In the genomic region with DNA sequence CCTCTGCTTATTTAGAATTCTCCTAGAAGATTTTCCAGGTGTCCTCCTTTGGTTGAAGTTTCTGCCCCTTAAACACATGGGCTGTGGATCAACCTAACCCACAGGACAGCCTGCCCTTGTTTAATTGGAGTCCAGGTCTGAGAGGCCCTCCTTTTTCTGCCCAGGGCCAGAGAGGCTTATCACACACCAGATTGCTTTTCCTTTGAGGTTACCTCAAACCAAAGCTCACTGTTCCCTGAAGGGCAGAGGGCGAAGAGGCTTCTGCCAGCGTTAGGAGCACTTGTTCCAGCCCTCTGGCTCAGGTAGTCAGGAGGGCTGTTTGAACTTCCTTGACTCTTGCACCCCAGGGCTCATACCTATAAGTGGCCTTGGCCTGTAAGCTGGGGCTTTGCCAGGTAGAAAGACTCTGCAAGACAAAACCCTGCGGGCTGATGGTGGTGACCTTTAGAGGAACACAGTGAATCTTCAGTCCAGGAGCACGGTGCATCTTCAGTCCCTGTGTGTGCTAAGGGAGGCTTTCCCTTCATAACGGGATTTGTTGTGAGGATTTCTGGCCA, we compare ENCODE assay signal across 12 mouse cellular contexts.
DNase-seq lines count a peak whose midpoint lies in the region; ATAC-seq and TF ChIP-seq lines count a peak whose summit lies in the region.
"Had no signal": no experiment of that assay in that cellular context is flagged by ENCODE, and none has a peak within 500 bp of the region (broad histone marks: within the 10 kb centered on the region; RNA-seq: fewer than 3 reads in every experiment).

No protein-coding gene starts in this region.

- H3K36me3 ChIP-seq in neural tube, embryonic 11.5 days (ENCODE audit: control insufficient read depth, insufficient read depth, low read length) = no peaks in the 10 kb centered on the region
- no peaks in the 10 kb centered on the region for H3K36me3 ChIP-seq in neural tube, embryonic 15.5 days
- H3K36me3 ChIP-seq in forebrain, embryonic 10.5 days (replicated peaks) = no peaks in the 10 kb centered on the region
- no peaks in the 10 kb centered on the region for H3K36me3 ChIP-seq in hindbrain, embryonic 16.5 days (ENCODE audit: control insufficient read depth, insufficient read depth, low read length)
- H3K36me3 ChIP-seq: embryonic facial prominence, embryonic 12.5 days; G1E had no signal

- DNase-seq in neural tube, embryonic 11.5 days (ENCODE audit: low spot score) = peak; percentile 13
- no peak for DNase-seq in forebrain, embryonic 10.5 days (ENCODE audit: extremely low spot score, low spot score)
- DNase-seq in layer of hippocampus, adult 2 months (ENCODE audit: low spot score in 2 of 2) = no peak
- no peak for DNase-seq in right cerebral cortex, postnatal 25 days
- DNase-seq: gastrocnemius, adult 2 months; right cerebral cortex, postnatal 4 days had no signal

- no peak overlapping the region for H3K27ac ChIP-seq in neural tube, embryonic 11.5 days (ENCODE audit: low read depth, low read length)
- no peak overlapping the region for H3K27ac ChIP-seq in neural tube, embryonic 15.5 days (replicated peaks)
- H3K27ac ChIP-seq in forebrain, embryonic 10.5 days = peak overlapping the region; percentile 86
- no peak overlapping the region for H3K27ac ChIP-seq in hindbrain, embryonic 16.5 days (ENCODE audit: low read depth, low read length)
- 0 out of 2 replicates have a peak overlapping the region, but pooled peaks have one; percentile 57 for H3K27ac ChIP-seq in olfactory bulb, adult 2 months (ENCODE audit: insufficient read depth, low read depth, low read length)
- H3K27ac ChIP-seq in layer of hippocampus, adult 2 months = no peak overlapping the region
- H3K27ac ChIP-seq: embryonic facial prominence, embryonic 12.5 days; gastrocnemius, adult 2 months had no signal

- no peak for TF ChIP-seq POLR2A in olfactory bulb, adult 2 months (IDR thresholded peaks at IDR 0.05; ENCODE audit: insufficient read depth, low read depth, low read length)

- no peaks in the 10 kb centered on the region for H3K9me3 ChIP-seq in neural tube, embryonic 11.5 days (ENCODE audit: control insufficient read depth, low read length)
- H3K9me3 ChIP-seq in neural tube, embryonic 15.5 days (replicated peaks) = 0 out of 2 replicates have a peak, but pooled peaks cover 3% of the 10 kb centered on the region
- H3K9me3 ChIP-seq in forebrain, embryonic 10.5 days = peaks cover 6% of the 10 kb centered on the region; the same call in 1 of the 2 replicates
- peaks cover 3% of the 10 kb centered on the region; the same call in 1 of the 2 replicates for H3K9me3 ChIP-seq in hindbrain, embryonic 16.5 days (ENCODE audit: control insufficient read depth, low read length)
- H3K9me3 ChIP-seq: embryonic facial prominence, embryonic 12.5 days had no signal

- ATAC-seq in neural tube, embryonic 11.5 days (ENCODE audit: insufficient read depth, low FRiP score, low TSS enrichment) = peak; percentile 60
- no peak for ATAC-seq in neural tube, embryonic 15.5 days (ENCODE audit: low FRiP score)
- peak; percentile 17; the same call in 1 of the 2 replicates for ATAC-seq in hindbrain, embryonic 16.5 days

- H3K27me3 ChIP-seq in neural tube, embryonic 11.5 days (ENCODE audit: control insufficient read depth, insufficient read depth, low read length) = no peaks in the 10 kb centered on the region
- H3K27me3 ChIP-seq in neural tube, embryonic 15.5 days (replicated peaks) = no peaks in the 10 kb centered on the region
- H3K27me3 ChIP-seq in forebrain, embryonic 10.5 days (ENCODE audit: poor library complexity, severe bottlenecking) = no peaks in the 10 kb centered on the region; the same call in 1 of the 2 replicates
- H3K27me3 ChIP-seq in hindbrain, embryonic 16.5 days (replicated peaks; ENCODE audit: control insufficient read depth, insufficient read depth, low read length) = no peaks in the 10 kb centered on the region
- H3K27me3 ChIP-seq: embryonic facial prominence, embryonic 12.5 days had no signal

- H3K9ac ChIP-seq in neural tube, embryonic 11.5 days (ENCODE audit: low read length) = no peak overlapping the region
- no peak overlapping the region for H3K9ac ChIP-seq in neural tube, embryonic 15.5 days (replicated peaks)
- no peak overlapping the region for H3K9ac ChIP-seq in hindbrain, embryonic 16.5 days (ENCODE audit: low read depth, low read length)
- H3K9ac ChIP-seq: embryonic facial prominence, embryonic 12.5 days had no signal

- no peak for TF ChIP-seq CTCF in olfactory bulb, adult 2 months (IDR thresholded peaks at IDR 0.05; ENCODE audit: insufficient read depth, low read depth, low read length)
- TF ChIP-seq CTCF in layer of hippocampus, adult 2 months (conservative IDR thresholded peaks at IDR 0.05) = no peak

- 56% methylated on average over 5 of the region's 5 CpGs for WGBS in neural tube, embryonic 11.5 days
- 56% methylated on average over 5 of the region's 5 CpGs for WGBS in neural tube, embryonic 15.5 days
- WGBS in forebrain, embryonic 10.5 days = 41% methylated on average over 5 of the region's 5 CpGs
- WGBS in hindbrain, embryonic 16.5 days = 47% methylated on average over 5 of the region's 5 CpGs
- 66% methylated on average over 5 of the region's 5 CpGs for WGBS in olfactory bulb, adult 2 months

- no peak overlapping the region for H3K4me3 ChIP-seq in neural tube, embryonic 11.5 days (ENCODE audit: low read depth, low read length)
- no peak overlapping the region for H3K4me3 ChIP-seq in neural tube, embryonic 15.5 days (replicated peaks)
- peak overlapping the region; percentile 40 for H3K4me3 ChIP-seq in forebrain, embryonic 10.5 days
- H3K4me3 ChIP-seq in hindbrain, embryonic 16.5 days (ENCODE audit: low read length) = no peak overlapping the region
- no peak overlapping the region for H3K4me3 ChIP-seq in olfactory bulb, adult 2 months (ENCODE audit: insufficient read depth, low read depth, low read length)
- H3K4me3 ChIP-seq in layer of hippocampus, adult 2 months = no peak overlapping the region
- H3K4me3 ChIP-seq: embryonic facial prominence, embryonic 12.5 days; gastrocnemius, adult 2 months; myocyte had no signal

- H3K4me1 ChIP-seq in neural tube, embryonic 11.5 days (ENCODE audit: control insufficient read depth, insufficient read depth, low read length) = peaks cover 2% of the 10 kb centered on the region; the same call in 1 of the 2 replicates
- H3K4me1 ChIP-seq in neural tube, embryonic 15.5 days = 0 out of 2 replicates have a peak, but pooled peaks cover 6% of the 10 kb centered on the region
- H3K4me1 ChIP-seq in forebrain, embryonic 10.5 days = peaks cover 27% of the 10 kb centered on the region
- H3K4me1 ChIP-seq in hindbrain, embryonic 16.5 days (ENCODE audit: control insufficient read depth, insufficient read depth, low read depth, low read length) = no peaks in the 10 kb centered on the region
- H3K4me1 ChIP-seq in olfactory bulb, adult 2 months (ENCODE audit: control insufficient read depth, insufficient read depth, low read length) = peaks cover 4% of the 10 kb centered on the region; the same call in 1 of the 2 replicates
- H3K4me1 ChIP-seq: embryonic facial prominence, embryonic 12.5 days had no signal

- peak overlapping the region; percentile 32; the same call in 1 of the 2 replicates for H3K4me2 ChIP-seq in neural tube, embryonic 11.5 days (ENCODE audit: low read depth)
- H3K4me2 ChIP-seq in neural tube, embryonic 15.5 days = no peak overlapping the region
- H3K4me2 ChIP-seq in hindbrain, embryonic 16.5 days (ENCODE audit: low read length) = no peak overlapping the region
- H3K4me2 ChIP-seq: embryonic facial prominence, embryonic 12.5 days had no signal

Comparison
In these comparisons a context has a peak if more than half of its experiments do, and no peak if none do; other contexts are left out.
1. H3K27ac ChIP-seq: peak in forebrain, embryonic 10.5 days (single experiment) and olfactory bulb, adult 2 months (single experiment); none in neural tube, embryonic 11.5 days (single experiment), neural tube, embryonic 15.5 days (single experiment), hindbrain, embryonic 16.5 days (single experiment) and layer of hippocampus, adult 2 months (single experiment).